Mouse (Mus musculus) cortical plate, adult 2 months (tissue): ENCODE measurements around the gene Cmip.

Experiments
- CTCF ChIP-seq: fragments of 200-500 bp; IDR thresholded peaks from 2 replicates; pipeline ENCODE4 v1.5.1; 2011; ENCODE audit warnings: mild to moderate bottlenecking, control low read depth, low read length; ENCODE audit not compliant: insufficient read depth; ENCODE audit errors: extremely low read depth
- POLR2A ChIP-seq: fragments of 200-500 bp; IDR thresholded peaks from 2 replicates; pipeline ENCODE4 v1.6.1; 2011; ENCODE audit warnings: mild to moderate bottlenecking, low read length, control low read depth; ENCODE audit not compliant: insufficient read depth; ENCODE audit errors: extremely low read depth

- no peak for TF ChIP-seq CTCF
- no peak for TF ChIP-seq POLR2A
These were observed 49.9 kb downstream of the Cmip start for GRCm38 (mm10) chr8:117306756-117307155.
